Mouse (Mus musculus): ENCODE measurements around the gene Atf3.

DNA sequence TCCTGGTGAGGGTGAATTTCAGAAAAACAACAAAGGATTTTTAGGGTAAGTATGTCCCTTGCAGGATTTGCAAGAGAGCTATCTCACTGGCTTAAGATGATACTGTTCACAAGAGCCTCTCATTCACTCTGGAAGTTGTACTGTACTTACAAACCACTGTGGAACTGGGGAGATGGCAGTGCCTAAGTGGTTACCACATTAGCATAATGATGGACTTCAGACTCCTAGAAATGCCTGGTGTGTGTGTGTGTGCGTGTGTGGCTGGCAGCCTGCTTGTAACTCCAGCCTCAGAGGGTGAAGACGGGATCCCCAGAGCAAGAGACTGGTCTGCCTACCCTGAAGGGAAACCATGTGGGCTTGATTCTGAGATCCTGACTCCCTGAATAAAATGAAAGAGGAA is 14.3 kb downstream of the Atf3 start:
- TF ChIP-seq POLR2A (IDR thresholded peaks at IDR 0.05; ENCODE audit: borderline replicate concordance, low read depth, low read length) (no peak), CTCF (IDR thresholded peaks at IDR 0.05; ENCODE audit: low read depth, low read length) (no peak)
